Mouse (Mus musculus): ENCODE measurements around the gene Npas3. TPM values are rescaled to one million over a fixed set of nuclear protein-coding genes. Genes with fewer than 3 reads are reported as not detected.

Gene Npas3
- polyA plus RNA-seq, 1 experiment from 2014 or later, result 0.96 TPM

- Histone ChIP-seq H3K9me3 (replicated peaks) (no peaks in the 10 kb centered on the region), H3K9ac (no peak overlapping the region), H3K36me3 (no peaks in the 10 kb centered on the region), H3K4me3 (replicated peaks) (no peak overlapping the region), H3K4me2 (no peak overlapping the region), H3K27ac (no peak overlapping the region), H3K27me3 (peaks cover 3% of the 10 kb centered on the region; the same call in 1 of the 2 replicates), H3K4me1 (peaks cover 4% of the 10 kb centered on the region)
- WGBS, result 78% methylated on average over 7 of the region's 7 CpGs
- no peak for ATAC-seq (replicated peaks; ENCODE audit: low FRiP score)
Measured at GRCm38 (mm10) chr12:53621271-53621670, 372.8 kb downstream of the Npas3 start.

GRCm38 (mm10) chr12:53623793-53624192, 375.3 kb downstream of the Npas3 start:
- Histone ChIP-seq H3K27me3 (peaks cover 3% of the 10 kb centered on the region; the same call in 1 of the 2 replicates), H3K4me2 (0 out of 2 replicates have a peak overlapping the region, but pooled peaks have one; percentile 15), H3K4me3 (replicated peaks) (no peak overlapping the region), H3K9ac (no peak overlapping the region), H3K4me1 (peaks cover 4% of the 10 kb centered on the region), H3K36me3 (no peaks in the 10 kb centered on the region), H3K27ac (no peak overlapping the region), H3K9me3 (replicated peaks) (no peaks in the 10 kb centered on the region)
- no peak for ATAC-seq (replicated peaks; ENCODE audit: low FRiP score)
- WGBS, result 18% methylated on average over 9 of the region's 9 CpGs

GRCm38 (mm10) chr12:53624379-53625021, 376.0 kb downstream of the Npas3 start:
- Histone ChIP-seq H3K9me3 (replicated peaks) (no peaks in the 10 kb centered on the region), H3K36me3 (no peaks in the 10 kb centered on the region), H3K4me2 (peak overlapping the region; percentile 14; the same call in 1 of the 2 replicates), H3K4me1 (peaks cover 4% of the 10 kb centered on the region), H3K27ac (no peak overlapping the region), H3K4me3 (replicated peaks) (no peak overlapping the region), H3K9ac (no peak overlapping the region), H3K27me3 (peaks cover 7% of the 10 kb centered on the region; the same call in 1 of the 2 replicates)
- 15% methylated on average over 11 of the region's 11 CpGs for WGBS
- ATAC-seq (replicated peaks; ENCODE audit: low FRiP score), result 0 out of 2 replicates have a peak, but pooled peaks have one; percentile 33

- 87% methylated on average over 8 of the region's 8 CpGs for WGBS
- H3K9me3 ChIP-seq (replicated peaks), result no peaks in the 10 kb centered on the region
- peaks cover 7% of the 10 kb centered on the region; the same call in 1 of the 2 replicates for H3K27me3 ChIP-seq
- no peak for ATAC-seq (replicated peaks; ENCODE audit: low FRiP score)
- no peak overlapping the region for H3K27ac ChIP-seq
- H3K4me2 ChIP-seq, result no peak overlapping the region
- H3K9ac ChIP-seq, result no peak overlapping the region
- H3K36me3 ChIP-seq, result no peaks in the 10 kb centered on the region
- peaks cover 3% of the 10 kb centered on the region for H3K4me1 ChIP-seq
- H3K4me3 ChIP-seq (replicated peaks), result no peak overlapping the region
Measured at GRCm38 (mm10) chr12:53629483-53630120, 381.1 kb downstream of the Npas3 start.

GRCm38 (mm10) chr12:53630607-53631006, 382.1 kb downstream of the Npas3 start:
- 47% methylated on average over 1 of the region's 1 CpGs for WGBS
- ATAC-seq (replicated peaks; ENCODE audit: low FRiP score), result no peak

GRCm38 (mm10) chr12:53631315-53632106, 383.0 kb downstream of the Npas3 start:
- no peak overlapping the region for H3K27ac ChIP-seq
- no peaks in the 10 kb centered on the region for H3K9me3 ChIP-seq (replicated peaks)
- no peaks in the 10 kb centered on the region for H3K36me3 ChIP-seq
- no peaks in the 10 kb centered on the region for H3K4me1 ChIP-seq
- no peak overlapping the region for H3K9ac ChIP-seq
- H3K27me3 ChIP-seq, result peaks cover 7% of the 10 kb centered on the region; the same call in 1 of the 2 replicates
- no peak overlapping the region for H3K4me2 ChIP-seq
- ATAC-seq (replicated peaks; ENCODE audit: low FRiP score), result no peak
- 90% methylated on average over 4 of the region's 4 CpGs for WGBS
- no peak overlapping the region for H3K4me3 ChIP-seq (replicated peaks)

More at GRCm38 (mm10) chr12:53630607-53631006, 382.1 kb downstream of the Npas3 start:
- H3K36me3 ChIP-seq, result no peaks in the 10 kb centered on the region
- H3K4me1 ChIP-seq, result no peaks in the 10 kb centered on the region
- no peak overlapping the region for H3K4me2 ChIP-seq
- H3K9ac ChIP-seq, result no peak overlapping the region
- H3K27me3 ChIP-seq, result peaks cover 7% of the 10 kb centered on the region; the same call in 1 of the 2 replicates
- no peak overlapping the region for H3K27ac ChIP-seq
- no peaks in the 10 kb centered on the region for H3K9me3 ChIP-seq (replicated peaks)
- H3K4me3 ChIP-seq (replicated peaks), result no peak overlapping the region

- H3K27me3 ChIP-seq, result 0 out of 2 replicates have a peak, but pooled peaks cover 2% of the 10 kb centered on the region
- H3K9me3 ChIP-seq (replicated peaks), result no peaks in the 10 kb centered on the region
- no peaks in the 10 kb centered on the region for H3K36me3 ChIP-seq
- no peak for ATAC-seq (replicated peaks; ENCODE audit: low FRiP score)
- H3K9ac ChIP-seq, result no peak overlapping the region
- H3K4me1 ChIP-seq, result no peaks in the 10 kb centered on the region
- H3K4me3 ChIP-seq (replicated peaks), result no peak overlapping the region
- H3K27ac ChIP-seq, result no peak overlapping the region
- no peak overlapping the region for H3K4me2 ChIP-seq
Measured at GRCm38 (mm10) chr12:53638571-53638970, 390.1 kb downstream of the Npas3 start.

GRCm38 (mm10) chr12:53647282-53647681, 398.8 kb downstream of the Npas3 start:
- Histone ChIP-seq H3K27me3 (no peaks in the 10 kb centered on the region), H3K4me1 (no peaks in the 10 kb centered on the region), H3K9ac (no peak overlapping the region), H3K36me3 (no peaks in the 10 kb centered on the region), H3K4me3 (replicated peaks) (no peak overlapping the region), H3K4me2 (no peak overlapping the region), H3K27ac (no peak overlapping the region), H3K9me3 (replicated peaks) (no peaks in the 10 kb centered on the region)
- WGBS, result 83% methylated on average over 2 of the region's 2 CpGs
- no peak for ATAC-seq (replicated peaks; ENCODE audit: low FRiP score)

GRCm38 (mm10) chr12:53656301-53656700, 407.8 kb downstream of the Npas3 start:
- Histone ChIP-seq H3K9ac (no peak overlapping the region), H3K4me1 (no peaks in the 10 kb centered on the region)
- ATAC-seq (replicated peaks; ENCODE audit: low FRiP score), result no peak

GRCm38 (mm10) chr12:53664084-53664483, 415.6 kb downstream of the Npas3 start:
- H3K27ac ChIP-seq, result no peak overlapping the region
- 20% methylated on average over 5 of the region's 5 CpGs for WGBS
- no peak overlapping the region for H3K9ac ChIP-seq

More at GRCm38 (mm10) chr12:53656301-53656700, 407.8 kb downstream of the Npas3 start:
- no peak overlapping the region for H3K4me2 ChIP-seq
- 0 out of 2 replicates have a peak, but pooled peaks cover 3% of the 10 kb centered on the region for H3K27me3 ChIP-seq
- 91% methylated on average over 6 of the region's 6 CpGs for WGBS
- H3K27ac ChIP-seq, result no peak overlapping the region
- H3K4me3 ChIP-seq (replicated peaks), result no peak overlapping the region
- H3K36me3 ChIP-seq, result no peaks in the 10 kb centered on the region
- no peaks in the 10 kb centered on the region for H3K9me3 ChIP-seq (replicated peaks)

GRCm38 (mm10) chr12:53671846-53672245, 423.4 kb downstream of the Npas3 start:
- Histone ChIP-seq H3K27ac (no peak overlapping the region), H3K4me3 (replicated peaks) (no peak overlapping the region), H3K4me1 (no peaks in the 10 kb centered on the region), H3K27me3 (peaks cover under 1% of the 10 kb centered on the region; the same call in 1 of the 2 replicates), H3K4me2 (no peak overlapping the region), H3K9ac (no peak overlapping the region), H3K9me3 (replicated peaks) (no peaks in the 10 kb centered on the region), H3K36me3 (no peaks in the 10 kb centered on the region)
- WGBS, result 97% methylated on average over 2 of the region's 2 CpGs
- ATAC-seq (replicated peaks; ENCODE audit: low FRiP score), result no peak

More at GRCm38 (mm10) chr12:53664084-53664483, 415.6 kb downstream of the Npas3 start:
- Histone ChIP-seq H3K27me3 (peaks cover 8% of the 10 kb centered on the region; the same call in 1 of the 2 replicates), H3K36me3 (no peaks in the 10 kb centered on the region), H3K4me1 (no peaks in the 10 kb centered on the region), H3K4me2 (no peak overlapping the region), H3K4me3 (replicated peaks) (no peak overlapping the region), H3K9me3 (replicated peaks) (no peaks in the 10 kb centered on the region)
- ATAC-seq (replicated peaks; ENCODE audit: low FRiP score), result no peak

All from kidney, embryonic 15.5 days (tissue).